Mouse (Mus musculus) lung, adult 2 months (tissue): ENCODE results near the gene Rab19. TPM values are rescaled to one million over a fixed set of nuclear protein-coding genes. Genes with fewer than 3 reads are reported as not detected.
"Not testable (repeated sequence)": the region's sequence is repeated elsewhere in the genome, so short reads cannot be mapped to it uniquely, and the experiment has no call there.

Experiments
- DNase-seq: peaks from one replicate; pipeline ENCODE4 v3.0.0; 2022
- H3K4me1 ChIP-seq: fragments of 200-500 bp; 2 replicates; pipeline ENCODE4 v1.6.1; 2011; ENCODE audit warnings: low read length; ENCODE audit not compliant: control insufficient read depth, insufficient read depth
- H3K4me3 ChIP-seq: fragments of 200-500 bp; replicated peaks from 2 replicates; pipeline ENCODE3; 2011; ENCODE audit warnings: low read depth, mild to moderate bottlenecking, control low read depth, low read length; ENCODE audit errors: extremely low read depth
- CTCF ChIP-seq: fragments of 200-500 bp; IDR thresholded peaks from 2 replicates; pipeline ENCODE4 v1.5.1; 2011; ENCODE audit warnings: mild to moderate bottlenecking, low read length, control low read depth; ENCODE audit not compliant: insufficient read depth
- POLR2A ChIP-seq: fragments of 200-500 bp; IDR thresholded peaks from 2 replicates; pipeline ENCODE4 v1.6.1; 2011; ENCODE audit warnings: low read depth, mild to moderate bottlenecking, control low read depth, low read length, borderline replicate concordance; ENCODE audit errors: extremely low read depth
- WGBS: fragments of 180-500 bp; shearing (Covaris S2); methylation state at CpG from one replicate; pipeline ENCODE4 v1.1.7; 2018; 5-methylcytosine and 5-hydroxymethylcytosine counted together
- polyA plus RNA-seq: library from polyadenylated mRNA; depleted of rRNA; stranded (reverse); fragments of >200 nt; gene quantifications from 2 replicates; pipeline ENCODE4 v1.2.3, GENCODE M21; 2012

Gene Rab19
- polyA plus RNA-seq, 1 experiment: 5.2 TPM

DNA sequence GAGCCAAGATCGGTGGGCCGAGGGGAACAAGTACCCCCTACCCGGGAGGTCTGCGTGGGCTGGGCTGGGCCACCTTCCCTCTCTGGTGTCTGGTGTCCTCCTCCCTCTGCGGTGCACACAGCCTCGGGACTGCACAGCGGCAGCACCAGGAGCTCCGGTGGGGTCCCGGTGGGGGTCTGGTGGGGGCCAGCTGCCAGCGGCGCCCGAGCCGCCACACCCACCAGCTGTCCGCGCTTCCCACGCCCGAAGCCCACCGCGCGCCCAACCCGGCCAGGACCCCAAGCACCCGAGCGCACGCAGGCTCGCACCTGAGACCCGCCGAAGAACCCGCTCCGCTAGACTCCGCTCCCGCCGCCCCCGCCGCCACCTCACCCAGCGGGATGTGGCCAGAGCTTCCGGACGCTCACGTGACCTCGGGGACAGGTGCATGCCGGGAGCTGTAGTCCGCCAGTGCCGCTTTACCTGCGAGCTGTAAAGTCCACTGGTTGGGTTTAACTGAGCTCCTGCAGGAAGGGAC, 3.6 kb upstream of the Rab19 start, which contains the start of gene Slc37a3:
Gene Slc37a3, minus strand, starts transcription at position 365 of the 517 bp plus-strand sequence.
- H3K4me3 ChIP-seq: peak within 1 kb of the TSS; percentile 85
- TF ChIP-seq POLR2A (peak; percentile 50; the same call in 1 of the 2 replicates), CTCF (no peak)
- H3K4me1 ChIP-seq: peaks cover 12% of the 10 kb centered on the region
- peak; percentile 88 for DNase-seq
- 1% methylated on average over 43 of the region's 43 CpGs for WGBS

DNA sequence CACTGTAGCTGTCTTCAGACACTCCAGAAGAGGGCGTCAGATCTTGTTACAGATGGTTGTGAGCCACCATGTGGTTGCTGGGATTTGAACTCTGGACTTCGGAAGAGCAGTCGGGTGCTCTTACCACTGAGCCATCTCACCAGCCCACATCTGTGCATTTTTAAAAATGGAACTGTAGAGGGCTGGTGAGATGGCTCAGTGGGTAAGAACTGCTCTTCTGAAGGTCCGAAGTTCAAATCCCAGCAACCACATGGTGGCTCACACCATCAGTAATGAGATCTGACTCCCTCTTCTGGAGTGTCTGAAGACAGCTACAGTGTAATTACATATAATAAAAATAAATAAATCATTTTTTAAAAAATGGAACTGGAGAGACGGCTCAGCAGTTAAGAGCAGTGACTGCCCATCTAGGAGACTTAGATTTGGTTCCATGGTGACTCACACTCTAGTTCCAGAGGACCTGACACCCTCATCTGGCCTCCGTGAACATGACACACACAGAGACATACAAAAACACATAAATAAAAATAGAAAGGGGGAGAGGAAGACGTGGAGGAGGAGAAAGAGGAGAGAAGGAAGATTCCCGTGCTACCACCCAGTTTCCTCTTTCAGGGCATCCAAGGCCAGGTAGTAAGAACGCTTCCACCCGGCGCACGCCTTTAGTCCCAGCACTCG, 2.7 kb upstream of the Rab19 start:
- H3K4me3 ChIP-seq, DNase-seq, H3K4me1 ChIP-seq: not testable (repeated sequence)
- 63% methylated on average over 13 of the region's 13 CpGs for WGBS

DNA sequence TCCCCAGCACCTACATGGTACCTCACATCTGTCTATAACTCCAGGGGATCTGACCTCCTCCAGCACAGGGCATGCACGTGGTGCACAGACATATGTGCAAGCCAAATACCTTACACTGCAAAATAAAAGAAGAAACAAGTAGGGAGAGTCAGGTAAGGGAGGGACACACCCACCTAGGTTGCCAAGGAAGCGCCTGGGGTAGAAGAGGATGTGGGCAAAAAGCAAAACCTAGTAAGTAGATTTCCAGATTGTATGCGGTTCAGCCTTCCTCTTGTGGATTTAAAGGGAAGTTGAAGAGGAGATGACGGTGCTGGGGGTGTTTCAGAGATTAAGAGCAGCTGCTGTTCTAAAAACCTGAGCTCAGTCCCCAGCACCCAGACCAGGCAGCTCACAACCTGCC, 1.8 kb upstream of the Rab19 start:
- Histone ChIP-seq H3K4me1 (peaks cover 7% of the 10 kb centered on the region), H3K4me3 (no peak overlapping the region)
- 47% methylated on average over 4 of the region's 4 CpGs for WGBS
- no peak for DNase-seq
- no peak for TF ChIP-seq CTCF

DNA sequence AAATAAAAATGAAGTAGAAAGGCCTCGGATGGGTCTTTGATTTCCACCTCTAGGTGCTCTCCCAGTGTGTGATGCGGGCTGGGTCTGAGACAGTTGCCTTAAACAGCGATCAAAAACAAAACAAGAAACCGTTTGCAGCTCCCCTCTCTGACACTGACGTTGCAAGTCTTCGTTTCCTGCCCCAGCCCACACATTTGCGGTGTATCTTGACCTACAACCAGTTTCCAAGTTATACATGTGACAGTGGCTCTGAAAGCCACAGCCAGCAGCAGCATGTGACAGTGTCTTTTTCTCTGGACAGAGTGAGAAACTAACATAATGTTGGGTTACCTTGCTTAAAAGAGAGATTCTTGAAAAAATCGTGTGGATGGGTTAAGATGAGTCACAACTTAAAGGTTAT, 1.2 kb upstream of the Rab19 start:
- H3K4me1 ChIP-seq: peaks cover 7% of the 10 kb centered on the region
- TF ChIP-seq POLR2A (no peak), CTCF (no peak)
- WGBS: 69% methylated on average over 8 of the region's 8 CpGs
- H3K4me3 ChIP-seq: no peak overlapping the region
- no peak for DNase-seq

DNA sequence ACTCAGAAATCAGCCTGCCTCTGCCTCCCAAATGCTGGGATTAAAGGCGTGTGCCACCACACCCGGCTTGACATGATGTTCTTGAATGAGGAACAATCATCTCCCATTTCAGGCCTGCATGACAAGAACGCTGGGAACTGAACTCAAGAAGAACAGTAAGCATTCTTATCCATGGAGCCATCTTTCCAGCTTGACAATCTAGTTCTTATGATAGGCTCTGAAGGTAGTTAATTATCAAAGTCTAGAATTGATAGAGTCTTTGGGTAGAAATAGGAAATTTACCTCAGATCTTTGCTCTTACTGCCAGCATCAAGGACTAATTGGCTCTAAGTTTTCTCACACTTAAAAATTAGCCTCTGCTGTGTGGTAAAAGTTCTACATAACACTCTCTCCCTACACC, 699 bp upstream of the Rab19 start:
- H3K4me3 ChIP-seq: no peak overlapping the region
- TF ChIP-seq POLR2A (no peak), CTCF (no peak)
- DNase-seq: no peak
- H3K4me1 ChIP-seq: peaks cover 7% of the 10 kb centered on the region
- 73% methylated on average over 3 of the region's 3 CpGs for WGBS

DNA sequence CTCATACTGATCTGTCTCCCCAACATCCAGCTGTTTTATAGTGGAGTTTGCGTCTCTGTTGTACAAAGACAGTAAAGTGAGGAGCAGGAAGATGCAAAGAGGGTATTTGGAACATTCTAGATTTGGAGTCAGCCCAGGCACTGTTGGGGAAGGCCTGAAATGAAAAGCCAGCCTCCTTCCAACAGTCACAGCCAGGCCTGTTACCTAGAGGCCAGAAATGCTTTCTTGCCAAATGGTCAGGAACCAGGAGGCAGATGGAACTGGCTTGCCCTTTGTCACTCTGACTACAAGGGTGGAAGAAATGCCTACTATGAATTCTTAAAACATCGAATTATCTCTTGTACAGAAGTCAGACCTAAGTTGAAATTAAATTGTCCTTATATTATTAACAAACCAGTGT, 9.0 kb downstream of the Rab19 start:
- no peak overlapping the region for H3K4me3 ChIP-seq
- no peak for TF ChIP-seq POLR2A
- WGBS: 91% methylated on average over 2 of the region's 2 CpGs
- no peak for DNase-seq
- no peaks in the 10 kb centered on the region for H3K4me1 ChIP-seq

DNA sequence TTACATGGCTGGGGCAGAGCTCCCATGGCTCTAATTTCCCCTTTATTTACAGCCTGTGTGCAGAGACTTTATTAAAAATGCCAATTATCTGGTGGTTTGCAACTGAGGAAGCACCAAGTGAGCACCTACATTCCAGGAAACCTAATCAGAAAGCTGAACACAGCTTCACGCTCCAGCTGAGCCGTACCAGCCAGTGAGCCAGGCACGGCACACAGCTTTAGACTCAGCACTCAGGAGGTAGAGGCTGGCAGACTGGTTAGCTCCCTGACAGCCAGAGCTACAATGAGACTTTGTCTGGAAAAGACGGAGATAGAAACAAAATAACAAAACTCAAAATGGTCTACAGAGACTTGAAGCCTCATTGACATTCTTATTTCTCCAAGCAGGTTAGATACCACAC, 14.5 kb downstream of the Rab19 start:
- TF ChIP-seq POLR2A: no peak
- TF ChIP-seq CTCF: no peak
- Histone ChIP-seq H3K4me3 (no peak overlapping the region), H3K4me1 (no peaks in the 10 kb centered on the region)
- no peak for DNase-seq
- WGBS: 93% methylated on average over 4 of the region's 4 CpGs

DNA sequence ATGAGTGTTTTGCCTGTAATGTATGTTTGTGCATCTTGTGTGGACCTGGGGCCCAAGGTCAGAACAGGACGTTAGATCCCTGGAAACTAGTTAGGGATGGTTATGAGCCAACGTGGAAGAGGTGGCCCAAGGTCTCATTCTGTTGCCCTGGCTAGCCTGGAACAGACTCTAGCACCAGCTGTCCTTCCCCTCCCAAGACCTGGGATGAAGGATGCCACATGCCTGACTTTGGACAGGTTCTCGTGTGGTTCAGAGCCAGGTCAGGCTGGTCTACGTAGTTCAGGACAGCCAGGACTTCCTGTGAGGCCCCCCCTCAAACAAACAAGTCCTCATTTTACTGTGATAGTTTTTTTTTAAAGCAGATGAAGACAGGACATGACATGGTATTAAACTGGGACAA, 14.9 kb downstream of the Rab19 start:
- 70% methylated on average over 4 of the region's 4 CpGs for WGBS
- TF ChIP-seq CTCF (no peak), POLR2A (no peak)

DNA sequence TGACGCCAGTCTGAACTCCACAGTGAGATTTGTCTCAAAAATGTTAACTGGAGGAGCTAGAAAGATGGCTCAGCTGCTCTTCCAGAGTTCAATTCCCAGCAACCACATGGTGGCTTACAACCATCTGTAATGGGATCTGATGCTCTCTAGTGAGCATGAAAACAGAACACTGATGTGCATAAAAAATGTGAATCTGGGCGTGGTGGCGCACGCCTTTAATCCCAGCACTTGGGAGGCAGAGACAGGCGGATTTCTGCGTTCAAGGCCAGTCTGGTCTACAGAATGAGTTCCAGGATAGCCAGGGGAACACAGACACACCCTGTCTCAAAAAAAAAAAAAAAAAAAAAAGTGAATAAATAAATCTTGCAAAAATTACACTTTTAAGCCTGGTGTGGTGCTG, 16.1 kb downstream of the Rab19 start:
- H3K4me3 ChIP-seq: no peak overlapping the region
- no peaks in the 10 kb centered on the region for H3K4me1 ChIP-seq
- no peak for DNase-seq
- 95% methylated on average over 6 of the region's 6 CpGs for WGBS
- TF ChIP-seq CTCF (no peak), POLR2A (no peak)

More for the DNA sequence above, 14.9 kb downstream of the Rab19 start:
- Histone ChIP-seq H3K4me1 (no peaks in the 10 kb centered on the region), H3K4me3 (no peak overlapping the region)
- no peak for DNase-seq

DNA sequence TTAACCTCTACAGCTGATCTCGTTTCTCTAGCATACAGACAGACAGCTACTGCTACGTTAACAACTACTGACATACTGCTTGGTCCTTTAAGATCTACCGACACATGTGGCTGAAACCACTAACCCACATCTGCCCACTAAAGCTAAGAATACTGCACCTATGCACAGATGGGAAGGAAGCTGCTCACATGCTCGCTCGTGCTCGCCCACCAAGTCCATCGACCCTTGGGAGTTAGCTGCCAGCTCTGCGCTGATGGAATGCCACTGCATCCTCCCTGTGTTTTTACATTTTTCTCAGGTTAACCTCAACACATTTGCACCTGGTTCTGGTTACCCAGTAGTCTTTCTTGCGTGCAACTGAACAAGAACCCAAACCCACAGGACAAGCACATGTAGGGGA, 17.4 kb downstream of the Rab19 start:
- TF ChIP-seq POLR2A (no peak), CTCF (no peak)
- no peaks in the 10 kb centered on the region for H3K4me1 ChIP-seq
- WGBS: 88% methylated on average over 9 of the region's 9 CpGs
- DNase-seq: no peak
- no peak overlapping the region for H3K4me3 ChIP-seq
